ENCODE assay signal across 14 mouse cellular contexts in genomic region chr17:79664106-79664417, GRCm38 (mm10).
"Had no signal": no experiment of that assay in that cellular context is flagged by ENCODE, and none has a peak within 500 bp of the region (broad histone marks: within the 10 kb centered on the region; RNA-seq: fewer than 3 reads in every experiment).

No protein-coding gene starts in this region.

- H3K9me3 ChIP-seq: lung, embryonic 15.5 days; megakaryocyte, embryonic 14.5 days; midbrain, embryonic 13.5 days; midbrain, embryonic 15.5 days; neural tube, embryonic 12.5 days; stomach, embryonic 15.5 days had no signal

- H3K27ac ChIP-seq: lung, embryonic 15.5 days; midbrain, embryonic 13.5 days; midbrain, embryonic 15.5 days; neural tube, embryonic 12.5 days; stomach, embryonic 15.5 days; stomach, postnatal 0 days had no signal

- H3K4me2 ChIP-seq: lung, embryonic 15.5 days; midbrain, embryonic 11.5 days; midbrain, embryonic 13.5 days; midbrain, embryonic 15.5 days; neural tube, embryonic 12.5 days; stomach, embryonic 15.5 days had no signal

- ATAC-seq: liver, postnatal 0 days; midbrain, embryonic 13.5 days; midbrain, embryonic 15.5 days had no signal

- H3K9ac ChIP-seq: liver, postnatal 0 days; lung, embryonic 15.5 days; midbrain, embryonic 13.5 days; midbrain, embryonic 15.5 days; neural tube, embryonic 12.5 days; stomach, embryonic 15.5 days had no signal

- H3K27me3 ChIP-seq: lung, embryonic 15.5 days; megakaryocyte, embryonic 14.5 days; midbrain, embryonic 13.5 days; midbrain, embryonic 15.5 days; neural tube, embryonic 12.5 days; stomach, embryonic 15.5 days had no signal

- H3K4me3 ChIP-seq: lung, embryonic 15.5 days; megakaryocyte, embryonic 14.5 days; midbrain, embryonic 13.5 days; midbrain, embryonic 15.5 days; neural tube, embryonic 12.5 days; stomach, embryonic 15.5 days had no signal

- H3K4me1 ChIP-seq: megakaryocyte, embryonic 14.5 days; midbrain, embryonic 13.5 days; midbrain, embryonic 15.5 days; neural tube, embryonic 12.5 days; stomach, embryonic 15.5 days had no signal

- H3K36me3 ChIP-seq: lung, embryonic 15.5 days; midbrain, embryonic 13.5 days; midbrain, embryonic 15.5 days; neural tube, embryonic 12.5 days; stomach, embryonic 15.5 days had no signal

- DNase-seq: liver, postnatal 0 days; lung, adult 2 months; lung, postnatal 14 days; thymus, adult 2 months; thymus, postnatal 25 days; thymus, postnatal 4 days had no signal
